Mouse (Mus musculus): ENCODE measurements around the gene Olfml2a. TPM values are rescaled to one million over a fixed set of nuclear protein-coding genes. Genes with fewer than 3 reads are reported as not detected.
A peak's percentile ranks its signal among the peaks of the same experiment; 100 is the strongest.

Gene Olfml2a
- total RNA-seq (2021), result 1 to 10 TPM; 4.2 to 6.6 TPM
- long read RNA-seq, experiment 1, full-length matches to known transcripts, result 2 of 2 reads
- long read RNA-seq, experiment 1, partial matches to known transcripts, result 0 of 2 reads
- long read RNA-seq, experiment 1, other reads (novel, unspliced or antisense), result 0 of 2 reads
- long read RNA-seq, experiment 2, full-length matches to known transcripts, result 1 of 1 reads
- long read RNA-seq, experiment 2, partial matches to known transcripts, result 0 of 1 reads
- long read RNA-seq, experiment 2, other reads (novel, unspliced or antisense), result 0 of 1 reads

GRCm38 (mm10) chr2:38931851-38932667 is at the start of gene Olfml2a:
Gene Olfml2a (plus strand): TSS chr2:38931978.
- peak within 1 kb of the TSS; percentile 84 for H3K27ac ChIP-seq
- intact Hi-C loops (cut with DNase I), result no loop called here

DNA sequence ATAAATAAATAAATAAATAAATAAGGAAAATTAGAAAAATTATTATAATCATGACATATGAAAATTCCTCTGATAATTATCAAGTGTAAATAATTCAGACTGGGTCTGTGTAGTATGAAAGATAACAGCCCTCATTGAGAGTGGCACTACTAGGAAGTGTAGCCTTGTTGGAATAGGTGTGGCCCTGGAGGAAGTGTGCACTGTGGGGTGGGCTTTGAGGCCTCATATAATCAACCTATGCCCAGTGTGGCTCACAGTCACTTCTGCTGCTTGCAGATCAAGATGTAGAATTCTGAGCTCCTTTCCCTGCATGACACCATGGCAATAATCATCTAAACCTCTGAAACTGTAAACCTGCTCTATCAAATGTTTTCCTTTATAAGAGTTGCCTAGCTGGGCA is 28.9 kb upstream of the Olfml2a start:
- intact Hi-C loops (cut with DNase I), result no loop called here
- H3K27ac ChIP-seq, result no peak overlapping the region
- DNase-seq, result no peak
- no peak overlapping the region for H3K4me3 ChIP-seq
- TF ChIP-seq CTCF (IDR thresholded peaks at IDR 0.05), result no peak

More at GRCm38 (mm10) chr2:38931851-38932667, at the start of gene Olfml2a:
- peak within 1 kb of the TSS; percentile 79 for H3K4me3 ChIP-seq
- peak; percentile 71 for TF ChIP-seq CTCF (IDR thresholded peaks at IDR 0.05)
- DNase-seq, result peak; percentile 87

- DNase-seq, result no peak
- no peak overlapping the region for H3K4me3 ChIP-seq
- intact Hi-C loops (cut with DNase I), result no loop called here
- no peak for TF ChIP-seq CTCF (IDR thresholded peaks at IDR 0.05)
- H3K27ac ChIP-seq, result no peak overlapping the region
Observed at GRCm38 (mm10) chr2:38904290-38904689, 27.5 kb upstream of the Olfml2a start.

DNA sequence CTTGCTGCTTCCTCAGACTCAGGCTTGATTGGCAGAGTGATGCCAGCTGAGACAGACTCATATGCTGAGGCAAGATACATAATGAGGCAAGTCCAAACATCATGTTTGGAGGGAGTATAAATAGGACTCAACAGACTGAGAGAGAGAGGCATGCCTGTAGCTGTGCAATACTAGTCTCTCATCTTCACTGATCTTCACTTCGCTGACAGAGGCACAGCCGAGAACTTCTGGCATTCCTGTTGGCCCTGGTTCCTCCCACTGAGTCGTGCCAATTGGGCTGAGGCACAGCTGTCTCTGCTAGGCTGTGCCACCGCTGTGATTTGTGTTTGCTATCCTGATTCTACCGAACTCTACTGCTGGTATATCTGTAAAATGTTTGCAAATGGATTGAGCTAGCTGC is 25.7 kb upstream of the Olfml2a start:
- DNase-seq, result peak; percentile 80
- intact Hi-C loops (cut with DNase I), result no loop called here
- Histone ChIP-seq H3K27ac (peak overlapping the region; percentile 65), H3K4me3 (no peak overlapping the region; the same call in none of the 2 replicates)
- TF ChIP-seq CTCF (IDR thresholded peaks at IDR 0.05), result no peak

- no peak for TF ChIP-seq CTCF (IDR thresholded peaks at IDR 0.05)
- no peak overlapping the region for H3K4me3 ChIP-seq
- no peak for DNase-seq
- no peak overlapping the region for H3K27ac ChIP-seq
- intact Hi-C loops (cut with DNase I), result no loop called here
Observed at GRCm38 (mm10) chr2:38908604-38909003, 23.2 kb upstream of the Olfml2a start.

DNA sequence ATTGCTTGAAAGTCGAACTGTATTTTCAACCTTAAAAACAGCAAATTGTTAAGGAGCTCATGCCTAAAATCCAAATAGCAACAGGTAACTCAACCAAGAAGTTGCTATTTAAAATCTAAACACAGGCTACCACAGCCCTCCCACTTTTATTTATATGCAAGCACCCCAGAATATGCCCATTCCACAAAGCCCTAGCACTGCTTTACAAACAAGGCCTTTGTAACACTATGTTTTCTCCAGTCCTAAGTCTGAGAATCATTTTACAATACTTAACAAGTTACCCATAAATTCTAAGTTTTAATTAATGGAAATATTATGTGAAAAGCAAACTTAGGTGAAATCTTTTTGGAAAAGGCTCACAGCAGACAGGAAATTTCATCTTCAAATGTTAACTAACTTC is 17.3 kb upstream of the Olfml2a start:
- intact Hi-C loops (cut with DNase I), result no loop called here
- no peak for TF ChIP-seq CTCF (IDR thresholded peaks at IDR 0.05)
- DNase-seq, result no peak
- H3K4me3 ChIP-seq, result no peak overlapping the region
- H3K27ac ChIP-seq, result no peak overlapping the region

DNA sequence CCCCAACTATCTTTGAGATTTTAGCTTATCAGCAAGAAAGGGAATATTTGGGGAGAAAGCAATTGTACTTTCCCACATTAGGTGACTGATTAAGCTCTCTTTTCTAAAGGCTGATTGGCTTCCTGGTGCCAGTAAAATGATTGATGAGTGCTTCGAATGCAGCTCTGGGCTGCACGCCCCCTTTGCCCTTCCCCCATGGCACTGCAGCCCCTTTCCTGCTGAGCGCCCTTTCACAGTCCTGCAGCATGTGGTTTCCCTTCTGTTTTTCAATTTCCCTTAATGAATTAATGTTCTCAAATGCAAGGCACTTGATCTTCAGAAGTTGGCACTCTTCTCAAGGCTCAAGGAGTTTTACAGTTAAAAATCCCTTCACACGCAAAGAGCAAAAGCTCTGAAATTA is 16.8 kb upstream of the Olfml2a start:
- Histone ChIP-seq H3K27ac (no peak overlapping the region), H3K4me3 (no peak overlapping the region)
- intact Hi-C loops (cut with DNase I), result no loop called here
- no peak for TF ChIP-seq CTCF (IDR thresholded peaks at IDR 0.05)
- DNase-seq, result no peak

DNA sequence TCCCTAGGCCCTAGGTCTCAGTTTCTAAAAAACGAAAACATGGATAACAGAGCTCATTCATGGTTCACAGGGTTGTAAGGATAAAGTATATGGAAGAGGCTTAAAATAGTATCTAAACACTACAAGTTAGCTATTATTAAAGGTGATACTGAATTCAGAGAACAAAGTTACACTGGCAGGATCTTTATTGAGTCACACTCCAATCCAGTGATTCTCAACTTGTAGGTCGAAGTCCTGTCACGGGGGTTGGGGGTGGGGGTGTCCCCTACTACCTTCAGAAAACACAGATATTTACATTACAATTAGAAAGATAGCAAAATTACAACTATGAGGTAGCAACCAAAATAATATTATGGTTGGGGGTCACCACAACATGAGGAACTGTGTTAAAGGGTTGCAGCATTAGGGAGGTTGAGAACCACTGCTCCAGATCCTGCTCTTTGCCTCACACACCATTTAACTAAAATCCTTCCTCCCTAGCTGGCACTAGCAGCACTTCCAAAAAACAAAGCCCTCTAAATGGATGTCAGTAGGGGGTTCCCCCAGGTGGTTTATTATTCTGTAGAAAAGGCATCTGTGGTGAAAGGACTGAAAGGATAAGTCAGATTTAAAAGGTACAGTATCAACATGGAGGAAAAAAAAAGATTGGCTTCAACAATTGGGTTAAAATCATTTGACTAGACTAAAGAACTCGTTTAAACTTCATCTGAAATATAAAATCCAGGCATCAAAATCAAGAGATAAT is 14.7 kb upstream of the Olfml2a start:
- no peak for DNase-seq
- intact Hi-C loops (cut with DNase I), result no loop called here
- Histone ChIP-seq H3K4me3 (no peak overlapping the region), H3K27ac (no peak overlapping the region)
- TF ChIP-seq CTCF (IDR thresholded peaks at IDR 0.05), result no peak

- Histone ChIP-seq H3K4me3 (no peak overlapping the region), H3K27ac (no peak overlapping the region)
- intact Hi-C loops (cut with DNase I), result no loop called here
- DNase-seq, result no peak
- no peak for TF ChIP-seq CTCF (IDR thresholded peaks at IDR 0.05)
Observed at GRCm38 (mm10) chr2:38921374-38921773, 10.4 kb upstream of the Olfml2a start.

GRCm38 (mm10) chr2:38923471-38923870 is 8.3 kb upstream of the Olfml2a start:
- no peak for TF ChIP-seq CTCF (IDR thresholded peaks at IDR 0.05)

GRCm38 (mm10) chr2:38923911-38924310 is 7.9 kb upstream of the Olfml2a start:
- Histone ChIP-seq H3K27ac (no peak overlapping the region), H3K4me3 (no peak overlapping the region)
- TF ChIP-seq CTCF (IDR thresholded peaks at IDR 0.05), result no peak
- intact Hi-C loops (cut with DNase I), result no loop called here
- DNase-seq, result no peak

More at GRCm38 (mm10) chr2:38923471-38923870, 8.3 kb upstream of the Olfml2a start:
- Histone ChIP-seq H3K27ac (no peak overlapping the region), H3K4me3 (no peak overlapping the region)
- DNase-seq, result no peak
- intact Hi-C loops (cut with DNase I), result no loop called here

DNA sequence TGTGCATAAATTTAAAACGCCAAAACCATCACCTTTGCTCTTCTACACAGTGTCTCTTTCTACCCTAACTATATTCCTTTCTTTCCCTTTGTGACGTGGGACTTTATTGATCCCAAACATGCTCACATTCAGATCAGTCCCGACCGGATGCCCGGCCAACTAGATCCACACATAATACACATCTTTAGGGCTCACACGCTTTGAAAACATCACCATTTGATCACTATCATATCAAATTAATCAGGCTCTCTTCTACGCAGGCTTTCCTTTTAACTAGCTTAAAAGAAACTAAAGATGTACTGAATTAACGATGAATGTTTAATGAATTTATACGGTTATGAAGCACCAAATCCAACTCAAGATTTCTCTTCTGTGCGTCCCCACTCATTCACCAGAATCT is 7.2 kb upstream of the Olfml2a start:
- Histone ChIP-seq H3K4me3 (peak overlapping the region; percentile 96), H3K27ac (no peak overlapping the region)
- TF ChIP-seq CTCF (IDR thresholded peaks at IDR 0.05), result no peak
- no peak for DNase-seq
- intact Hi-C loops (cut with DNase I), result no loop called here

All from gastrocnemius, adult 2 months (tissue).